Mouse (Mus musculus) liver, embryonic 18 days (tissue): Measurements from ENCODE around the gene Fbxl16. TPM values are rescaled to one million over a fixed set of nuclear protein-coding genes. Genes with fewer than 3 reads are reported as not detected.

Source experiments
- polyA plus RNA-seq: library from polyadenylated mRNA; depleted of rRNA; stranded (reverse); fragments of >200 nt; gene quantifications from 2 replicates; pipeline ENCODE4 v1.2.3, GENCODE M21; 2012; rRNA removed

Gene Fbxl16
- polyA plus RNA-seq, 1 experiment: 0.08 TPM

Other genes starting within 250 kb of the Fbxl16 start
- gene Sox8, start 238.4 kb upstream of the Fbxl16 start, polyA plus RNA-seq: 0.02 and 0.05 TPM in 2 replicates
- 5.2 and 6.2 TPM in 2 replicates for gene Lmf1, start 230.0 kb upstream of the Fbxl16 start, polyA plus RNA-seq
- gene Gng13, start 91.9 kb upstream of the Fbxl16 start, polyA plus RNA-seq: 0.05 TPM in 1 of 2 replicates, not detected in the other
- gene Chtf18, start 81.7 kb upstream of the Fbxl16 start, polyA plus RNA-seq: 5.2 and 6.8 TPM in 2 replicates
- gene Rpusd1, start 81.4 kb upstream of the Fbxl16 start, polyA plus RNA-seq: 7.9 and 8.1 TPM in 2 replicates
- not detected in 2 replicates for gene Mslnl, start 73.0 kb upstream of the Fbxl16 start, polyA plus RNA-seq
- gene Msln, start 54.7 kb upstream of the Fbxl16 start, polyA plus RNA-seq: 8.0 and 9.1 TPM in 2 replicates
- 10.9 and 12.1 TPM in 2 replicates for gene Narfl, start 35.3 kb upstream of the Fbxl16 start, polyA plus RNA-seq
- 7.7 and 9.7 TPM in 2 replicates for gene Haghl, start 23.4 kb upstream of the Fbxl16 start, polyA plus RNA-seq
- 0.01 and 0.02 TPM in 2 replicates for gene Ccdc78, start 22.5 kb upstream of the Fbxl16 start, polyA plus RNA-seq
- 45.0 and 49.0 TPM in 2 replicates for gene Fam173a, start 16.2 kb upstream of the Fbxl16 start, polyA plus RNA-seq
- not detected in 2 replicates for gene AC134908.4, start 13.4 kb upstream of the Fbxl16 start, polyA plus RNA-seq
- 13.1 and 16.2 TPM in 2 replicates for gene Metrn, start 11.9 kb upstream of the Fbxl16 start, polyA plus RNA-seq
- gene Wdr24, start 14.5 kb downstream of the Fbxl16 start, polyA plus RNA-seq: 14.1 and 15.5 TPM in 2 replicates
- 22.4 and 24.2 TPM in 2 replicates for gene Jmjd8, start 19.8 kb downstream of the Fbxl16 start, polyA plus RNA-seq
- 82.1 and 92.4 TPM in 2 replicates for gene Stub1, start 24.3 kb downstream of the Fbxl16 start, polyA plus RNA-seq
- gene Rhbdl1, start 28.2 kb downstream of the Fbxl16 start, polyA plus RNA-seq: 1.3 and 2.0 TPM in 2 replicates
- gene Gm20683, start 32.7 kb downstream of the Fbxl16 start, polyA plus RNA-seq: 2.9 and 3.8 TPM in 2 replicates
- 28.3 and 35.9 TPM in 2 replicates for gene Rhot2, start 35.8 kb downstream of the Fbxl16 start, polyA plus RNA-seq
- 8.8 and 9.9 TPM in 2 replicates for gene Wdr90, start 52.4 kb downstream of the Fbxl16 start, polyA plus RNA-seq
- 34.5 and 45.2 TPM in 2 replicates for gene Mcrip2, start 59.7 kb downstream of the Fbxl16 start, polyA plus RNA-seq
- 61.8 and 63.8 TPM in 2 replicates for gene Mettl26, start 66.0 kb downstream of the Fbxl16 start, polyA plus RNA-seq
- 0.13 and 0.16 TPM in 2 replicates for gene Wfikkn1, start 71.8 kb downstream of the Fbxl16 start, polyA plus RNA-seq
- gene Rab40c, start 110.6 kb downstream of the Fbxl16 start, polyA plus RNA-seq: 8.7 and 11.1 TPM in 2 replicates
- gene Pigq, start 135.9 kb downstream of the Fbxl16 start, polyA plus RNA-seq: 123 and 127 TPM in 2 replicates
- gene Nhlrc4, start 135.9 kb downstream of the Fbxl16 start, polyA plus RNA-seq: 2.6 and 3.4 TPM in 2 replicates
- 0.03 and 0.04 TPM in 2 replicates for gene A930017K11Rik, start 143.5 kb downstream of the Fbxl16 start, polyA plus RNA-seq
- gene Capn15, start 176.7 kb downstream of the Fbxl16 start, polyA plus RNA-seq: 5.2 and 6.5 TPM in 2 replicates